Mouse (Mus musculus): ENCODE measurements around the gene Grik4. TPM values are rescaled to one million over a fixed set of nuclear protein-coding genes. Genes with fewer than 3 reads are reported as not detected.
"Not testable (repeated sequence)": the region's sequence is repeated elsewhere in the genome, so short reads cannot be mapped to it uniquely, and the experiment has no call there.

Gene Grik4
- polyA plus RNA-seq (2014; fragmentation: Nextera tagmentation; extraction: Ambion mirVana): 0.97 and 1.1 TPM in 2 replicates

- no peaks in the 10 kb centered on the region for H3K9me3 ChIP-seq (ENCODE audit: control insufficient read depth, low read length)
- H3K4me3 ChIP-seq (ENCODE audit: low read depth, low read length): peak within 1 kb of the TSS; percentile 79
- H3K27me3 ChIP-seq (ENCODE audit: control insufficient read depth, insufficient read depth, low read length): peaks cover 9% of the 10 kb centered on the region
- H3K27ac ChIP-seq (ENCODE audit: low read depth, low read length): no peak within 1 kb of the TSS
- peaks cover 7% of the 10 kb centered on the region; the same call in 1 of the 2 replicates for H3K4me1 ChIP-seq (replicated peaks; ENCODE audit: control insufficient read depth, insufficient read depth, low read length)
- H3K9ac ChIP-seq (ENCODE audit: low read length): peak within 1 kb of the TSS; percentile 80
- H3K4me2 ChIP-seq (ENCODE audit: low read depth, low read length, severe bottlenecking): peak within 1 kb of the TSS; percentile 97
- H3K36me3 ChIP-seq (ENCODE audit: control insufficient read depth, insufficient read depth, low read length): no peaks in the 10 kb centered on the region
- WGBS: 1% methylated on average over 52 of the region's 68 CpGs
- ATAC-seq (replicated peaks; ENCODE audit: low FRiP score): peak; percentile 45
- DNase-seq (ENCODE audit: low spot score): peak; percentile 80
Observed at GRCm38 (mm10) chr9:42943781-42944535, at the start of gene Grik4. Grik4 (minus strand) TSS chr9:42944493.

GRCm38 (mm10) chr9:42993659-42994058 is 49.4 kb upstream of the Grik4 start:
- no peak for DNase-seq (ENCODE audit: low spot score)
- H3K36me3 ChIP-seq (ENCODE audit: control insufficient read depth, insufficient read depth, low read length): peaks cover 7% of the 10 kb centered on the region; the same call in 1 of the 2 replicates
- no peaks in the 10 kb centered on the region for H3K4me1 ChIP-seq (replicated peaks; ENCODE audit: control insufficient read depth, insufficient read depth, low read length)
- ATAC-seq (replicated peaks; ENCODE audit: low FRiP score): no peak
- no peaks in the 10 kb centered on the region for H3K9me3 ChIP-seq (ENCODE audit: control insufficient read depth, low read length)
- H3K27me3 ChIP-seq (ENCODE audit: control insufficient read depth, insufficient read depth, low read length): no peaks in the 10 kb centered on the region
- no peak overlapping the region for H3K27ac ChIP-seq (ENCODE audit: low read depth, low read length)
- WGBS: 88% methylated on average over 4 of the region's 4 CpGs
- H3K4me3 ChIP-seq (ENCODE audit: low read depth, low read length): no peak overlapping the region
- H3K9ac ChIP-seq (ENCODE audit: low read length): no peak overlapping the region
- H3K4me2 ChIP-seq (ENCODE audit: low read depth, low read length, severe bottlenecking): no peak overlapping the region

GRCm38 (mm10) chr9:42987988-42988387 is 43.7 kb upstream of the Grik4 start:
- H3K9me3 ChIP-seq (ENCODE audit: control insufficient read depth, low read length): no peaks in the 10 kb centered on the region
- no peak overlapping the region for H3K4me3 ChIP-seq (ENCODE audit: low read depth, low read length)
- H3K9ac ChIP-seq (ENCODE audit: low read length): no peak overlapping the region
- H3K27ac ChIP-seq (ENCODE audit: low read depth, low read length): no peak overlapping the region
- ATAC-seq (replicated peaks; ENCODE audit: low FRiP score) (no peak), DNase-seq (ENCODE audit: low spot score) (no peak)
- peaks cover 11% of the 10 kb centered on the region; the same call in 1 of the 2 replicates for H3K36me3 ChIP-seq (ENCODE audit: control insufficient read depth, insufficient read depth, low read length)
- H3K27me3 ChIP-seq (ENCODE audit: control insufficient read depth, insufficient read depth, low read length): no peaks in the 10 kb centered on the region
- H3K4me1 ChIP-seq (replicated peaks; ENCODE audit: control insufficient read depth, insufficient read depth, low read length): no peaks in the 10 kb centered on the region
- no peak overlapping the region for H3K4me2 ChIP-seq (ENCODE audit: low read depth, low read length, severe bottlenecking)
- WGBS: 90% methylated on average over 4 of the region's 4 CpGs

GRCm38 (mm10) chr9:42968894-42969521 is 24.7 kb upstream of the Grik4 start:
- Histone ChIP-seq H3K9ac (ENCODE audit: low read length) (no peak overlapping the region), H3K4me1 (replicated peaks; ENCODE audit: control insufficient read depth, insufficient read depth, low read length) (no peaks in the 10 kb centered on the region), H3K27me3 (ENCODE audit: control insufficient read depth, insufficient read depth, low read length) (no peaks in the 10 kb centered on the region), H3K27ac (ENCODE audit: low read depth, low read length) (no peak overlapping the region), H3K4me2 (ENCODE audit: low read depth, low read length, severe bottlenecking) (no peak overlapping the region), H3K4me3 (ENCODE audit: low read depth, low read length) (no peak overlapping the region), H3K9me3 (ENCODE audit: control insufficient read depth, low read length) (no peaks in the 10 kb centered on the region), H3K36me3 (ENCODE audit: control insufficient read depth, insufficient read depth, low read length) (no peaks in the 10 kb centered on the region; the same call in 1 of the 2 replicates)
- WGBS: 77% methylated on average over 11 of the region's 11 CpGs
- DNase-seq (ENCODE audit: low spot score) (no peak), ATAC-seq (replicated peaks; ENCODE audit: low FRiP score) (no peak)

GRCm38 (mm10) chr9:42967731-42968130 is 23.4 kb upstream of the Grik4 start:
- no peak overlapping the region for H3K4me3 ChIP-seq (ENCODE audit: low read depth, low read length)
- H3K9ac ChIP-seq (ENCODE audit: low read length): no peak overlapping the region
- H3K27me3 ChIP-seq (ENCODE audit: control insufficient read depth, insufficient read depth, low read length): no peaks in the 10 kb centered on the region
- DNase-seq (ENCODE audit: low spot score): no peak
- no peak for ATAC-seq (replicated peaks; ENCODE audit: low FRiP score)
- no peak overlapping the region for H3K4me2 ChIP-seq (ENCODE audit: low read depth, low read length, severe bottlenecking)
- H3K4me1 ChIP-seq (replicated peaks; ENCODE audit: control insufficient read depth, insufficient read depth, low read length): no peaks in the 10 kb centered on the region
- no peaks in the 10 kb centered on the region for H3K9me3 ChIP-seq (ENCODE audit: control insufficient read depth, low read length)
- 88% methylated on average over 9 of the region's 9 CpGs for WGBS
- H3K36me3 ChIP-seq (ENCODE audit: control insufficient read depth, insufficient read depth, low read length): no peaks in the 10 kb centered on the region; the same call in 1 of the 2 replicates
- H3K27ac ChIP-seq (ENCODE audit: low read depth, low read length): no peak overlapping the region

GRCm38 (mm10) chr9:42964809-42965208 is 20.5 kb upstream of the Grik4 start:
- H3K4me3 ChIP-seq (ENCODE audit: low read depth, low read length); H3K27me3 ChIP-seq (ENCODE audit: control insufficient read depth, insufficient read depth, low read length); H3K9me3 ChIP-seq (ENCODE audit: control insufficient read depth, low read length); H3K27ac ChIP-seq (ENCODE audit: low read depth, low read length); H3K4me1 ChIP-seq (replicated peaks; ENCODE audit: control insufficient read depth, insufficient read depth, low read length); H3K4me2 ChIP-seq (ENCODE audit: low read depth, low read length, severe bottlenecking); H3K36me3 ChIP-seq (ENCODE audit: control insufficient read depth, insufficient read depth, low read length); ATAC-seq (replicated peaks; ENCODE audit: low FRiP score); H3K9ac ChIP-seq (ENCODE audit: low read length); DNase-seq (ENCODE audit: low spot score): not testable (repeated sequence)
- 88% methylated on average over 2 of the region's 3 CpGs for WGBS

- Histone ChIP-seq H3K4me1 (replicated peaks; ENCODE audit: control insufficient read depth, insufficient read depth, low read length) (no peaks in the 10 kb centered on the region), H3K9me3 (ENCODE audit: control insufficient read depth, low read length) (no peaks in the 10 kb centered on the region), H3K27ac (ENCODE audit: low read depth, low read length) (no peak overlapping the region), H3K4me3 (ENCODE audit: low read depth, low read length) (no peak overlapping the region), H3K9ac (ENCODE audit: low read length) (no peak overlapping the region), H3K36me3 (ENCODE audit: control insufficient read depth, insufficient read depth, low read length) (no peaks in the 10 kb centered on the region), H3K27me3 (ENCODE audit: control insufficient read depth, insufficient read depth, low read length) (no peaks in the 10 kb centered on the region), H3K4me2 (ENCODE audit: low read depth, low read length, severe bottlenecking) (no peak overlapping the region)
- 92% methylated on average over 12 of the region's 12 CpGs for WGBS
- ATAC-seq (replicated peaks; ENCODE audit: low FRiP score): no peak
- DNase-seq (ENCODE audit: low spot score): no peak
Observed at GRCm38 (mm10) chr9:42964366-42964765, 20.1 kb upstream of the Grik4 start.

GRCm38 (mm10) chr9:42962506-42962905 is 18.2 kb upstream of the Grik4 start:
- H3K4me1 ChIP-seq (replicated peaks; ENCODE audit: control insufficient read depth, insufficient read depth, low read length): no peaks in the 10 kb centered on the region
- DNase-seq (ENCODE audit: low spot score): no peak
- no peaks in the 10 kb centered on the region for H3K9me3 ChIP-seq (ENCODE audit: control insufficient read depth, low read length)
- H3K9ac ChIP-seq (ENCODE audit: low read length): no peak overlapping the region
- H3K27me3 ChIP-seq (ENCODE audit: control insufficient read depth, insufficient read depth, low read length): no peaks in the 10 kb centered on the region
- no peak overlapping the region for H3K27ac ChIP-seq (ENCODE audit: low read depth, low read length)
- no peak overlapping the region for H3K4me2 ChIP-seq (ENCODE audit: low read depth, low read length, severe bottlenecking)
- H3K4me3 ChIP-seq (ENCODE audit: low read depth, low read length): no peak overlapping the region
- WGBS: 86% methylated on average over 6 of the region's 6 CpGs
- no peaks in the 10 kb centered on the region for H3K36me3 ChIP-seq (ENCODE audit: control insufficient read depth, insufficient read depth, low read length)
- no peak for ATAC-seq (replicated peaks; ENCODE audit: low FRiP score)

Measured in forebrain, embryonic 11.5 days (tissue).